ENCODE assay signal across 10 mouse cellular contexts in genomic region chr4:65839550-65840000, GRCm38 (mm10).
DNase-seq lines count a peak whose midpoint lies in the region; ATAC-seq lines count a peak whose summit lies in the region.
"Had no signal": no experiment of that assay in that cellular context is flagged by ENCODE, and none has a peak within 500 bp of the region (broad histone marks: within the 10 kb centered on the region; RNA-seq: fewer than 3 reads in every experiment).

No protein-coding gene starts in this region.

- 26% methylated on average over 9 of the region's 9 CpGs for WGBS in hindbrain, embryonic 10.5 days

- intact Hi-C loops in left cerebral cortex, postnatal 4 days (cut with DNase I): no loop called here
- intact Hi-C loops in gastrocnemius, postnatal 14 days (cut with DNase I; ENCODE audit: low total_unique reads): no loop called here

- no peaks in the 10 kb centered on the region for H3K9me3 ChIP-seq in hindbrain, embryonic 10.5 days

- peak; percentile 34 for DNase-seq in heart, adult 11 months
- DNase-seq in heart, adult 9 months (ENCODE audit: low spot score in 2 of 2): no peak
- DNase-seq in hindbrain, embryonic 10.5 days (ENCODE audit: low spot score): peak; percentile 43
- DNase-seq in left cerebral cortex, postnatal 4 days: peak; percentile 49
- peak; percentile 25 for DNase-seq in right cerebral cortex, postnatal 4 days
- no peak for DNase-seq in lung, postnatal 10 days
- DNase-seq in gastrocnemius, postnatal 14 days: no peak
- DNase-seq: kidney, postnatal 36 days had no signal

- no peak for ATAC-seq in erythroblast, adult 5-6 weeks (replicated peaks; ENCODE audit: low FRiP score, poor library complexity, severe bottlenecking)

- H3K27ac ChIP-seq in hindbrain, embryonic 10.5 days: no peak overlapping the region; the same call in 1 of the 2 replicates
- H3K27ac ChIP-seq: macrophage had no signal

- peaks cover 20% of the 10 kb centered on the region for H3K4me1 ChIP-seq in hindbrain, embryonic 10.5 days (replicated peaks)

- H3K4me3 ChIP-seq in hindbrain, embryonic 10.5 days: no peak overlapping the region

- H3K27me3 ChIP-seq in hindbrain, embryonic 10.5 days (ENCODE audit: insufficient read depth, poor library complexity, severe bottlenecking): peaks cover 92% of the 10 kb centered on the region

- no peaks in the 10 kb centered on the region for H3K36me3 ChIP-seq in hindbrain, embryonic 10.5 days

Comparison
In these comparisons a context has a peak if more than half of its experiments do, and no peak if none do; other contexts are left out.
1. DNase-seq: peak in heart, adult 11 months (single experiment), hindbrain, embryonic 10.5 days (single experiment), left cerebral cortex, postnatal 4 days (single experiment) and right cerebral cortex, postnatal 4 days (single experiment); none in heart, adult 9 months (0 of 2), lung, postnatal 10 days (single experiment) and gastrocnemius, postnatal 14 days (single experiment).